Mouse (Mus musculus): ENCODE measurements at regions not wholly inside any gene's neighbourhood (a gene's known extent, or its start where the extent isn't known, plus 50 kb on each side); places are given as distances from the start of the nearest gene placed in this dataset.

- DNase-seq (ENCODE audit: low spot score, missing footprints): no peak
- Histone ChIP-seq H3K4me1 (ENCODE audit: control insufficient read depth, insufficient read depth, low read length) (no peaks in the 10 kb centered on the region), H3K4me2 (no peak overlapping the region), H3K9me3 (ENCODE audit: control insufficient read depth, low read length) (no peaks in the 10 kb centered on the region), H3K27me3 (ENCODE audit: control insufficient read depth, insufficient read depth, low read length) (no peaks in the 10 kb centered on the region), H3K9ac (ENCODE audit: low read length) (no peak overlapping the region), H3K27ac (ENCODE audit: low read depth, low read length) (no peak overlapping the region), H3K36me3 (ENCODE audit: control insufficient read depth, insufficient read depth, low read length) (no peaks in the 10 kb centered on the region), H3K4me3 (ENCODE audit: low read depth, low read length) (no peak overlapping the region)
- no peak for ATAC-seq (ENCODE audit: low FRiP score)
- WGBS: 78% methylated on average over 3 of the region's 3 CpGs
Observed at GRCm38 (mm10) chr7:70908921-70909320, 442.4 kb downstream of the Gm10295 start.

GRCm38 (mm10) chr7:70891700-70892099 is 459.6 kb downstream of the Gm10295 start:
- WGBS: 90% methylated on average over 2 of the region's 2 CpGs
- Histone ChIP-seq H3K9me3 (ENCODE audit: control insufficient read depth, low read length) (no peaks in the 10 kb centered on the region), H3K27ac (ENCODE audit: low read depth, low read length) (no peak overlapping the region), H3K4me1 (ENCODE audit: control insufficient read depth, insufficient read depth, low read length) (no peaks in the 10 kb centered on the region), H3K27me3 (ENCODE audit: control insufficient read depth, insufficient read depth, low read length) (no peaks in the 10 kb centered on the region), H3K4me3 (ENCODE audit: low read depth, low read length) (no peak overlapping the region), H3K9ac (ENCODE audit: low read length) (no peak overlapping the region), H3K36me3 (ENCODE audit: control insufficient read depth, insufficient read depth, low read length) (no peaks in the 10 kb centered on the region), H3K4me2 (no peak overlapping the region)
- ATAC-seq (ENCODE audit: low FRiP score): no peak
- DNase-seq (ENCODE audit: low spot score, missing footprints): no peak

- Histone ChIP-seq H3K4me1 (ENCODE audit: control insufficient read depth, insufficient read depth, low read length) (no peaks in the 10 kb centered on the region), H3K9me3 (ENCODE audit: control insufficient read depth, low read length) (no peaks in the 10 kb centered on the region), H3K36me3 (ENCODE audit: control insufficient read depth, insufficient read depth, low read length) (no peaks in the 10 kb centered on the region), H3K4me2 (no peak overlapping the region), H3K27ac (ENCODE audit: low read depth, low read length) (no peak overlapping the region), H3K27me3 (ENCODE audit: control insufficient read depth, insufficient read depth, low read length) (no peaks in the 10 kb centered on the region), H3K4me3 (ENCODE audit: low read depth, low read length) (no peak overlapping the region), H3K9ac (ENCODE audit: low read length) (no peak overlapping the region)
- DNase-seq (ENCODE audit: low spot score, missing footprints) (no peak), ATAC-seq (ENCODE audit: low FRiP score) (no peak)
- 85% methylated on average over 2 of the region's 2 CpGs for WGBS
Observed at GRCm38 (mm10) chr7:70880496-70880895, 470.8 kb downstream of the Gm10295 start.

GRCm38 (mm10) chr7:70874393-70874792 is 476.9 kb downstream of the Gm10295 start:
- H3K36me3 ChIP-seq (ENCODE audit: control insufficient read depth, insufficient read depth, low read length): no peaks in the 10 kb centered on the region
- no peak for DNase-seq (ENCODE audit: low spot score, missing footprints)
- H3K9me3 ChIP-seq (ENCODE audit: control insufficient read depth, low read length): no peaks in the 10 kb centered on the region
- H3K9ac ChIP-seq (ENCODE audit: low read length): no peak overlapping the region
- 82% methylated on average over 2 of the region's 2 CpGs for WGBS
- no peaks in the 10 kb centered on the region for H3K4me1 ChIP-seq (ENCODE audit: control insufficient read depth, insufficient read depth, low read length)
- H3K27ac ChIP-seq (ENCODE audit: low read depth, low read length): no peak overlapping the region
- no peak overlapping the region for H3K4me2 ChIP-seq
- ATAC-seq (ENCODE audit: low FRiP score): no peak
- H3K27me3 ChIP-seq (ENCODE audit: control insufficient read depth, insufficient read depth, low read length): no peaks in the 10 kb centered on the region
- H3K4me3 ChIP-seq (ENCODE audit: low read depth, low read length): no peak overlapping the region

- H3K9ac ChIP-seq (ENCODE audit: low read length): no peak overlapping the region
- DNase-seq (ENCODE audit: low spot score, missing footprints) (peak; percentile 56), ATAC-seq (ENCODE audit: low FRiP score) (no peak)
- H3K4me3 ChIP-seq (ENCODE audit: low read depth, low read length): no peak overlapping the region
- WGBS: 73% methylated on average over 10 of the region's 10 CpGs
- H3K27me3 ChIP-seq (ENCODE audit: control insufficient read depth, insufficient read depth, low read length): no peaks in the 10 kb centered on the region
- H3K4me1 ChIP-seq (ENCODE audit: control insufficient read depth, insufficient read depth, low read length): no peaks in the 10 kb centered on the region
- no peak overlapping the region for H3K27ac ChIP-seq (ENCODE audit: low read depth, low read length)
- H3K4me2 ChIP-seq: no peak overlapping the region
- H3K36me3 ChIP-seq (ENCODE audit: control insufficient read depth, insufficient read depth, low read length): no peaks in the 10 kb centered on the region
- H3K9me3 ChIP-seq (ENCODE audit: control insufficient read depth, low read length): no peaks in the 10 kb centered on the region
Observed at GRCm38 (mm10) chr7:70870841-70871534, 480.3 kb downstream of the Gm10295 start.

- H3K4me1 ChIP-seq (ENCODE audit: control insufficient read depth, insufficient read depth, low read length): no peaks in the 10 kb centered on the region
- H3K4me2 ChIP-seq: no peak overlapping the region
- no peaks in the 10 kb centered on the region for H3K36me3 ChIP-seq (ENCODE audit: control insufficient read depth, insufficient read depth, low read length)
- H3K9ac ChIP-seq (ENCODE audit: low read length): no peak overlapping the region
- no peaks in the 10 kb centered on the region for H3K9me3 ChIP-seq (ENCODE audit: control insufficient read depth, low read length)
- no peak overlapping the region for H3K4me3 ChIP-seq (ENCODE audit: low read depth, low read length)
- H3K27ac ChIP-seq (ENCODE audit: low read depth, low read length): no peak overlapping the region
- WGBS: 82% methylated on average over 1 of the region's 1 CpGs
- ATAC-seq (ENCODE audit: low FRiP score): no peak
- DNase-seq (ENCODE audit: low spot score, missing footprints): peak; percentile 69
- no peaks in the 10 kb centered on the region for H3K27me3 ChIP-seq (ENCODE audit: control insufficient read depth, insufficient read depth, low read length)
Observed at GRCm38 (mm10) chr7:70869125-70869524, 482.2 kb downstream of the Gm10295 start.

- Histone ChIP-seq H3K4me3 (ENCODE audit: low read depth, low read length) (no peak overlapping the region), H3K9ac (ENCODE audit: low read length) (no peak overlapping the region), H3K27me3 (ENCODE audit: control insufficient read depth, insufficient read depth, low read length) (no peaks in the 10 kb centered on the region), H3K9me3 (ENCODE audit: control insufficient read depth, low read length) (no peaks in the 10 kb centered on the region), H3K4me1 (ENCODE audit: control insufficient read depth, insufficient read depth, low read length) (no peaks in the 10 kb centered on the region), H3K27ac (ENCODE audit: low read depth, low read length) (no peak overlapping the region), H3K4me2 (no peak overlapping the region), H3K36me3 (ENCODE audit: control insufficient read depth, insufficient read depth, low read length) (no peaks in the 10 kb centered on the region)
- no peak for ATAC-seq (ENCODE audit: low FRiP score)
- 88% methylated on average over 4 of the region's 4 CpGs for WGBS
- peak; percentile 19 for DNase-seq (ENCODE audit: low spot score, missing footprints)
Observed at GRCm38 (mm10) chr7:70859957-70860356, 491.3 kb downstream of the Gm10295 start.

- DNase-seq (ENCODE audit: low spot score, missing footprints) (no peak), ATAC-seq (ENCODE audit: low FRiP score) (no peak)
- no peaks in the 10 kb centered on the region for H3K9me3 ChIP-seq (ENCODE audit: control insufficient read depth, low read length)
- 86% methylated on average over 2 of the region's 2 CpGs for WGBS
- H3K4me1 ChIP-seq (ENCODE audit: control insufficient read depth, insufficient read depth, low read length): peaks cover 10% of the 10 kb centered on the region; the same call in 1 of the 2 replicates
- no peaks in the 10 kb centered on the region for H3K36me3 ChIP-seq (ENCODE audit: control insufficient read depth, insufficient read depth, low read length)
- H3K27me3 ChIP-seq (ENCODE audit: control insufficient read depth, insufficient read depth, low read length): no peaks in the 10 kb centered on the region; the same call in 1 of the 2 replicates
- no peak overlapping the region for H3K9ac ChIP-seq (ENCODE audit: low read length)
- no peak overlapping the region for H3K4me3 ChIP-seq (ENCODE audit: low read depth, low read length)
- H3K4me2 ChIP-seq: no peak overlapping the region
- no peak overlapping the region for H3K27ac ChIP-seq (ENCODE audit: low read depth, low read length)
Observed at GRCm38 (mm10) chr7:70850726-70851125, 484.2 kb upstream of the Nr2f2 start.

- WGBS: 67% methylated on average over 4 of the region's 4 CpGs
- no peak overlapping the region for H3K9ac ChIP-seq (ENCODE audit: low read length)
- no peak overlapping the region for H3K4me2 ChIP-seq
- ATAC-seq (ENCODE audit: low FRiP score) (no peak), DNase-seq (ENCODE audit: low spot score, missing footprints) (peak; percentile 35)
- H3K4me3 ChIP-seq (ENCODE audit: low read depth, low read length): no peak overlapping the region
- H3K4me1 ChIP-seq (ENCODE audit: control insufficient read depth, insufficient read depth, low read length): peaks cover 11% of the 10 kb centered on the region; the same call in 1 of the 2 replicates
- no peak overlapping the region for H3K27ac ChIP-seq (ENCODE audit: low read depth, low read length)
- no peaks in the 10 kb centered on the region for H3K36me3 ChIP-seq (ENCODE audit: control insufficient read depth, insufficient read depth, low read length)
- H3K9me3 ChIP-seq (ENCODE audit: control insufficient read depth, low read length): no peaks in the 10 kb centered on the region
- no peaks in the 10 kb centered on the region; the same call in 1 of the 2 replicates for H3K27me3 ChIP-seq (ENCODE audit: control insufficient read depth, insufficient read depth, low read length)
Observed at GRCm38 (mm10) chr7:70848016-70848776, 481.7 kb upstream of the Nr2f2 start.

Data from midbrain, embryonic 11.5 days (tissue).